Mouse (Mus musculus) myocyte (in vitro differentiated cells): Measurements from ENCODE around the gene Olfr905. TPM values are rescaled to one million over a fixed set of nuclear protein-coding genes. Genes with fewer than 3 reads are reported as not detected.

Experiments
- H3K27me3 ChIP-seq: one replicate; pipeline ENCODE4 v1.6.1; 2011; ENCODE audit not compliant: control insufficient read depth, insufficient read depth, insufficient read length
- H3K36me3 ChIP-seq: one replicate; pipeline ENCODE4 v1.6.1; 2011; ENCODE audit not compliant: control insufficient read depth, insufficient read depth
- H3K4me2 ChIP-seq: one replicate; pipeline ENCODE4 v1.6.1; 2011; ENCODE audit warnings: low read depth, control low read depth
- H3K4me3 ChIP-seq: one replicate; pipeline ENCODE4 v1.5.1; 2011; ENCODE audit warnings: mild to moderate bottlenecking, control low read depth, moderate library complexity
- H3K79me2 ChIP-seq: one replicate; pipeline ENCODE4 v1.6.1; 2011; ENCODE audit not compliant: control insufficient read depth, insufficient read depth
- H3ac ChIP-seq: one replicate; pipeline ENCODE4 v1.6.1; 2011; ENCODE audit not compliant: control insufficient read depth, insufficient read length
- CEBPB ChIP-seq: IDR thresholded peaks from 2 replicates; pipeline ENCODE4 v1.6.1; 2011; ENCODE audit warnings: mild to moderate bottlenecking, moderate library complexity; ENCODE audit not compliant: poor library complexity, insufficient read depth, severe bottlenecking
- E2F4 ChIP-seq: IDR thresholded peaks from one replicate; pipeline ENCODE4 v1.6.1; 2011; ENCODE audit warnings: mild to moderate bottlenecking, control low read depth, moderate library complexity; ENCODE audit not compliant: insufficient read depth
- MAX ChIP-seq: IDR thresholded peaks from one replicate; pipeline ENCODE4 v1.6.1; 2011; ENCODE audit warnings: low read depth, mild to moderate bottlenecking, control low read depth
- MYOD1 ChIP-seq, 3 experiments: IDR thresholded peaks; one replicate each; pipeline ENCODE4 v1.6.1; 2011; ENCODE audit warnings: control low read depth in 2 of 3, low read depth in 2 of 3, mild to moderate bottlenecking in 2 of 3, moderate library complexity in 1 of 3; ENCODE audit not compliant: insufficient read length in 2 of 3, control insufficient read depth in 1 of 3
- MYOG ChIP-seq, 3 experiments: IDR thresholded peaks; one replicate each; pipeline ENCODE4 v1.6.1; 2011; ENCODE audit warnings: control low read depth in 2 of 3, low read depth in 2 of 3, mild to moderate bottlenecking in 2 of 3; ENCODE audit not compliant: insufficient read length in 2 of 3, control insufficient read depth in 1 of 3, insufficient read depth in 1 of 3
- POLR2A ChIP-seq: IDR thresholded peaks from one replicate; pipeline ENCODE4 v1.6.1; 2011; ENCODE audit warnings: low read depth, mild to moderate bottlenecking, control low read depth, moderate library complexity; ENCODE audit not compliant: insufficient read length
- POLR2AphosphoS2 ChIP-seq: IDR thresholded peaks from one replicate; pipeline ENCODE4 v1.6.1; 2011; ENCODE audit warnings: low read depth, control low read depth; ENCODE audit not compliant: insufficient read length
- REST ChIP-seq: IDR thresholded peaks from one replicate; pipeline ENCODE4 v1.6.1; 2011; ENCODE audit warnings: mild to moderate bottlenecking, control low read depth, moderate library complexity; ENCODE audit not compliant: insufficient read depth, insufficient read length
- SRF ChIP-seq: IDR thresholded peaks from one replicate; pipeline ENCODE4 v1.6.1; 2011; ENCODE audit warnings: low read depth; ENCODE audit not compliant: control insufficient read depth, insufficient read length
- TCF12 ChIP-seq: IDR thresholded peaks from one replicate; pipeline ENCODE4 v1.6.1; 2011; ENCODE audit warnings: mild to moderate bottlenecking, control low read depth; ENCODE audit not compliant: poor library complexity, insufficient read depth, severe bottlenecking
- TCF3 ChIP-seq: IDR thresholded peaks from one replicate; pipeline ENCODE4 v1.6.1; 2011; ENCODE audit warnings: low read depth, control low read depth; ENCODE audit not compliant: insufficient read length
- USF1 ChIP-seq: IDR thresholded peaks from one replicate; pipeline ENCODE4 v1.6.1; 2011; ENCODE audit warnings: low read depth, mild to moderate bottlenecking, control low read depth, moderate library complexity
- polyA plus RNA-seq: library from polyadenylated mRNA; unstranded; fragments of >200 nt; fragmentation: generic; extraction: Trizol; gene quantifications from one replicate; pipeline ENCODE4 v1.2.1, GENCODE M21; 2012; ENCODE audit warnings: missing spikeins

The Olfr905 gene
- polyA plus RNA-seq, 1 experiment: not detected

GRCm38 (mm10) chr9:38462844-38463243 lies 8.1 kb upstream of the Olfr905 start, which contains the start of gene Olfr904:
TSS of gene Olfr904 (plus strand) at chr9:38463144.
- no peak for TF ChIP-seq POLR2A
- TF ChIP-seq SRF: no peak
- no peak for TF ChIP-seq REST
- TF ChIP-seq TCF3: no peak
- TF ChIP-seq USF1: no peak
- TF ChIP-seq TCF12: no peak
- no peak for TF ChIP-seq POLR2AphosphoS2
- TF ChIP-seq MAX: no peak
- TF ChIP-seq MYOG (IDR thresholded peaks at IDR 0.05; ENCODE audit: control insufficient read depth in 1 of 3, insufficient read depth in 1 of 3, insufficient read length in 2 of 3, low read depth in 2 of 3): no peak
- TF ChIP-seq MYOD1 (IDR thresholded peaks at IDR 0.05; ENCODE audit: control insufficient read depth in 1 of 3, insufficient read length in 2 of 3, low read depth in 2 of 3): no peak
- no peak for TF ChIP-seq E2F4
- TF ChIP-seq CEBPB: no peak
- Histone ChIP-seq H3K27me3 (no peaks in the 10 kb centered on the region), H3K4me2 (no peak within 1 kb of the TSS)

GRCm38 (mm10) chr9:38486785-38487184 lies 15.9 kb downstream of the Olfr905 start, which contains the start of gene Olfr906:
TSS of gene Olfr906 (plus strand) at chr9:38487085.
- H3K4me2 ChIP-seq: no peak within 1 kb of the TSS
- no peak within 1 kb of the TSS for H3K4me3 ChIP-seq
- no peaks in the 10 kb centered on the region for H3K27me3 ChIP-seq
- H3K36me3 ChIP-seq: no peaks in the 10 kb centered on the region
- no peak within 1 kb of the TSS for H3ac ChIP-seq
- no peaks in the 10 kb centered on the region for H3K79me2 ChIP-seq
- TF ChIP-seq USF1 (no peak), E2F4 (no peak), POLR2AphosphoS2 (no peak), MAX (no peak), SRF (no peak), MYOD1 (IDR thresholded peaks at IDR 0.05; ENCODE audit: control insufficient read depth in 1 of 3, insufficient read length in 2 of 3, low read depth in 2 of 3) (no peak), POLR2A (no peak), TCF3 (no peak), CEBPB (no peak), TCF12 (no peak), REST (no peak), MYOG (IDR thresholded peaks at IDR 0.05; ENCODE audit: control insufficient read depth in 1 of 3, insufficient read depth in 1 of 3, insufficient read length in 2 of 3, low read depth in 2 of 3) (no peak)

More at GRCm38 (mm10) chr9:38462844-38463243, 8.1 kb upstream of the Olfr905 start, which contains the start of gene Olfr904:
- H3K4me3 ChIP-seq: no peak within 1 kb of the TSS
- no peaks in the 10 kb centered on the region for H3K79me2 ChIP-seq
- H3ac ChIP-seq: no peak within 1 kb of the TSS
- no peaks in the 10 kb centered on the region for H3K36me3 ChIP-seq

DNA sequence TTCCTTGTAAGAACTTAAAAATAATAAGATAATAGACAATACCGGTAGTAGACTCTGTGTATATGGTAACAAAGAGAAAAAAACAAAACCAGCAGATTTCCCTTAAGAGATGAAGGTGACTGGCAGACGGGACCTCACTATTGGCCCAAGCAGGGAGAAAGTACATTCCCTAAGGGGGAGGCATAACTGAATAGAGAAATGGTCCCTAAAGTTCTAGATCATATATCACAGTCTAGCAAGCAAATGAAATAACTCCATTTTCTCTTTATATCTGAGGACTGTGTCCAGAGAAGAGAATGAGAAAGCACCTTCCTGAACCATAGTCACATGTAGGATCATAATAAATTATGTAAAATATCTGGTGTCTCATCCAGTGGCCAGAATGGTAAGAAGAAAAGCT lies 24.6 kb downstream of the Olfr905 start, which contains the start of gene Olfr907:
Gene Olfr907, plus strand, starts transcription at position 301 of the 400 bp plus-strand sequence.
- Histone ChIP-seq H3K79me2 (no peaks in the 10 kb centered on the region), H3K27me3 (no peaks in the 10 kb centered on the region), H3K36me3 (no peaks in the 10 kb centered on the region), H3ac (no peak within 1 kb of the TSS), H3K4me2 (no peak within 1 kb of the TSS), H3K4me3 (no peak within 1 kb of the TSS)
- TF ChIP-seq POLR2AphosphoS2: no peak
- TF ChIP-seq MAX: no peak
- no peak for TF ChIP-seq E2F4
- TF ChIP-seq MYOD1 (IDR thresholded peaks at IDR 0.05; ENCODE audit: control insufficient read depth in 1 of 3, insufficient read length in 2 of 3, low read depth in 2 of 3): no peak
- no peak for TF ChIP-seq POLR2A
- no peak for TF ChIP-seq SRF
- no peak for TF ChIP-seq TCF12
- no peak for TF ChIP-seq TCF3
- TF ChIP-seq CEBPB: no peak
- TF ChIP-seq USF1: no peak

DNA sequence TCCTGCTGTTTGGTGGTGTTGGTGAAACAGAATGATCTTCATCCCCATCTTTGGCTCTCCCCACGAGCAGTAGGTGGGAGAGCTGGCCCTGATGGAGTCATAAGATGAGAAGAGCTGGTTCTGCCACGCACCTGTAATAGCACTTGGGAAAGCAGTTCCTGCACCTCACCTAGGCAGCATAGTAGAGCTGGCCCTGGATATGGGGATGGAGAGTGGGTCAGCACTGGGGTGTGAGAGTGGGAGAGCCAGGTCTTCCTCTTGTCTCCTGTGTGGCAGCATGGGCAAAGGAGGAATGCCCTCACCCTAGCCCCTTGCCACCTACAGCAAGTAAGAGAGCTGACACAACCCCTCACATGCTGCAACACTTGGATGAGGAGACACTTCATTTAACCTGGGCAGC lies 41.4 kb downstream of the Olfr905 start:
- Histone ChIP-seq H3K27me3 (no peaks in the 10 kb centered on the region), H3ac (no peak overlapping the region), H3K4me2 (no peak overlapping the region), H3K79me2 (no peaks in the 10 kb centered on the region), H3K4me3 (no peak overlapping the region), H3K36me3 (no peaks in the 10 kb centered on the region)
- TF ChIP-seq MYOG (IDR thresholded peaks at IDR 0.05; ENCODE audit: control insufficient read depth in 1 of 3, insufficient read depth in 1 of 3, insufficient read length in 2 of 3, low read depth in 2 of 3) (no peak), TCF3 (no peak), POLR2AphosphoS2 (no peak), MAX (no peak), POLR2A (no peak), CEBPB (no peak), USF1 (no peak), TCF12 (no peak), E2F4 (no peak), REST (no peak), MYOD1 (IDR thresholded peaks at IDR 0.05; ENCODE audit: control insufficient read depth in 1 of 3, insufficient read length in 2 of 3, low read depth in 2 of 3) (no peak), SRF (no peak)
